Mouse (Mus musculus): ENCODE measurements around the gene Sema4b.

Sema4b gene

GRCm38 (mm10) chr7:80215398-80215797 is 28.8 kb downstream of the Sema4b start:
- peak in 1 of 2 experiments; percentile 69 for DNase-seq (ENCODE audit: low read depth in 1 of 2, low spot score in 2 of 2)

DNA sequence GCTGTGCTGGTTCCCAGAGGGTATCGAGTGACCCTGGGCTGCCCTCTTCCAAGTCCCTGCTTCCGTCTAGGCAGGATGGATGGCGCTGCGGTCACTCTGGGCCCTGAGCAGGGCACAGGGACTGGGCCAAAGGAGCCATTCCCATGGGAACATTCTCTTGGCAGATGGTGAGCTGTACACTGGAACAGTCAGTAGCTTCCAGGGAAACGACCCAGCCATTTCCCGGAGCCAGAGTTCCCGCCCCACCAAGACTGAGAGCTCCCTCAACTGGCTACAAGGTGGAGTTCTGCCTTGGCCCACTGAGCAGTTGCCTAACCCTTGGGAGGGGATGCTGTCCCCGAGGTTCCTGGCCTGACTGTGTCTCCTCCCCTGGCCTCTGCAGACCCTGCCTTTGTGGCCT is 29.9 kb downstream of the Sema4b start:
- DNase-seq (ENCODE audit: low read depth in 1 of 2, low spot score in 2 of 2) = no peak

- no peak for DNase-seq (ENCODE audit: low read depth in 1 of 2, low spot score in 2 of 2)
Measured at GRCm38 (mm10) chr7:80218666-80219065, 32.0 kb downstream of the Sema4b start.

DNA sequence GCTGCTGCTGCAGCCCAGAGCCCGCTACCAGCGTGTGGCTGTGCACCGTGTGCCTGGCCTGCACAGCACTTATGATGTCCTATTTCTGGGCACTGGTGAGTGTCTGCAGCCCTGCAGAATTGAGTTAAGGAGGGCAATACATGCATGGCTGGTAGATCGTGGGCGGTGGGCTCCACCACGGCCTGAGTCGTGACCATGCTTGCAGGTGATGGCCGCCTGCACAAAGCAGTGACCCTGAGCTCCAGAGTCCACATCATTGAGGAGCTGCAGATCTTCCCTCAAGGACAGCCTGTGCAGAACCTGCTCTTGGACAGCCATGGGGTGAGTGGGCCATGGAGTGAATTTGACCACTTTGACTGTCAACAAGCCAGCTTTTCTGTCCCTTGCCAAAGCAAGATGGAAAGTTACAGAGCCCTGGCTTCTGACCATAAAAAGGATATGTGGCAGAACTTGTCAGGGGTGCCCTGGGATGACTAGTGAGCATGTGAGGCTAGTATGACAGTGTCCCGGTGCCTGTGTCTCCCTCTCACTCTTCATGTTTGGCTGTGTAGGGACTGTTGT is 33.7 kb downstream of the Sema4b start:
- DNase-seq (ENCODE audit: low read depth in 1 of 2, low spot score in 2 of 2) = no peak

DNA sequence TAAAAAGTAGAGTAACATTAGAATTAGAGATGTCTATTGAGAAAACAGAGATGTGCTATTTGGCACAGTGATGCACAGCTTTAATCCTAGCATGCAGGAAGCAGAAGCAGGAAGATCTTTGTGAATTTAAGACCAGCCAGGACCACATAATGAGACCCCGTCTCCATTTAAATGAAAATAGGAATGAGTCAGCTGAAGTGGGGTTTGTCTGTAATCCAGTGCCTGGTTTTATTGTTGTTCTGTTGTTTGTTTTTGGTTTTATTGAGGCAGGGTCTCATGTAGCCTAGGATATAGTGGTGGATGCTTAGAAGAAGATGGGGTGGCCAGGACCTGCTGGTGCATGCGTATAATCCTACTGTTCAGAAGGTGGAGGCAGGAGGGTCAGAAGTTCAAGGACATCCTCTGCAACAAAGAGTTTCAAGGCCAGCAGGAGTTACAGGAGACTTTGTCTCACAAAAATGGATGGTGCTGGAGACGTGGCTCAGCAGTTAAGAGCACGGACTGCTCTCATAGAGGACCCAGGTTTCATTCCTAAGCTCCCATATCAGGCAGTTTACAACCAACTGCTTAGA is 34.6 kb downstream of the Sema4b start:
- DNase-seq (ENCODE audit: low read depth in 1 of 2, low spot score in 2 of 2) = no peak

- DNase-seq (ENCODE audit: low read depth in 1 of 2, low spot score in 2 of 2) = no peak
Measured at GRCm38 (mm10) chr7:80227065-80227464, 40.4 kb downstream of the Sema4b start.

DNA sequence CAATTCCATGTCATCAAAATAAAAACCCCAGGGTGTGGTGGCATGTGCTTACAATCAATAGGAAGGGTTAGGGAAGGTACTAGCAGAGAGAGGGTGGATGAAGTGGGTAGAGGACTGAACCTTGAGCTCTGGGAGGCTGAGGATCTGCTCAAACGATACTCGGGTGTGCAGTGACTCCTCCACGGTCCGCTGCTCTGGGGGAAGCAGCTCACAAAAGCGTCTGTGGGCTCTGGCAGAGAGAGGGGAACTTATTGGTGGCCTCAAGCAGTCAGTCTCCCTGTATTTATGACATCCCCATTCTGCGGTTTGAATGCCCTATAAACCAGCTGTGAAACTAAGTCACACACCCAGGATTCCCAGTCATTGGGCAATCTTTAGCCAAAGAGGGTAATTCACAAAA is 43.6 kb downstream of the Sema4b start:
- no peak for DNase-seq (ENCODE audit: low read depth in 1 of 2, low spot score in 2 of 2)

DNA sequence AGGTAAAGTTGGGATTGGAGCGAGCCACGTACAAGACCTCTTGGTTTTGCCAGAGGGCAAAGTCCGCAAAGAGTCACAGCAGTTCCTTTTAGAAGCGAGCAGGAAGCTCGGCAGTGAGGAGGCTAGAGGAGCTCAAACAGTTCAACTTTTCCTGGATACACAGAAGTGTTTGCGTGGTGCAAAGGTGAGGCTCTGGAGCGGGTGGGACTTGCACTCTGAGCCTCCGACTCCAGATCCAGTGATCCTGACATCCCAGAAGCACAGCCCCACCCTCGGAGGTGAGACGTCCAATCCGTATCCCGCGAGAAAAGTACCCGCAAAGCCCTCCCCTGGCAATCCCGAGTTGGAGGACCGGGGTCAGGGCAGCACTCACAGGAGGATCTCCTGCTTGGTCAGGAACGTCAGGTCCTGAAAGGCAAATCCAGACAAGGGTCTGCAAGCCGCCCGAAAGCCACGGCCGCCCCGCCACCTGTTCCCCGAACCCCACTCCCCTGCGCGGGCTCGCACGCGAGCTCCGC is 45.4 kb downstream of the Sema4b start:
- DNase-seq (ENCODE audit: low read depth in 1 of 2, low spot score in 2 of 2) = peak in 1 of 2 experiments; percentile 23

DNA sequence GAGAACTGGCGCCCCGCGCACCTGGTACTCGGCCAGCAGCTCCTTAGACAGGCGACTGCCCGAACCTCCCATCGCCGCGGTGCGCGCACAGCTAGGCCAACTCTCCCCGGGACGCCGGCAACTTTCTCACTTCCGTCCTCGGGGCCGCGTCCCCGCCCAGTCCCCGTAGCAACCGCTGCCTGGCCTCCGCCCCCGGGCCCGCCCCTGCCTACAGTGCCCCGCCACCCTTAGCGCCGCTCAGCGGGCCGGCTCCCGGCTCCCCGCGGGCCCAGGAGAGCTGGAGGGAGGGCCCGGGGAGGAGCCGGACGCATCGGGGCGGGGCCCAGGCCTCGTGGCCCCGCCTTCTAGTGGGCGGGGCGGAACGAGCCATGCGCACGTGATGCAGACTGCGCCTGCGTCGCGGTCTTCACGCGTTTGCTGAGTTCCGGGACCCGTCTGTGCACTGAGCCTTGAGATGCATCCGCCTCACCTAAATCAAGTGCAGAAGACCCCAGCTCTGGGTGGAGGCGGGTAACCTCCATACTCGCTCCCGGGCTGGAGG is 45.9 kb downstream of the Sema4b start, which contains the start of the genes Cib1 and Gdpgp1:
Gene Cib1 (minus strand): TSS at position 325 of the 541 bp plus-strand sequence.
Gene Gdpgp1 (plus strand): TSS at position 377 of the 541 bp plus-strand sequence.
- DNase-seq (ENCODE audit: low read depth in 1 of 2, low spot score in 2 of 2) = peak; percentile 93 to 96

DNA sequence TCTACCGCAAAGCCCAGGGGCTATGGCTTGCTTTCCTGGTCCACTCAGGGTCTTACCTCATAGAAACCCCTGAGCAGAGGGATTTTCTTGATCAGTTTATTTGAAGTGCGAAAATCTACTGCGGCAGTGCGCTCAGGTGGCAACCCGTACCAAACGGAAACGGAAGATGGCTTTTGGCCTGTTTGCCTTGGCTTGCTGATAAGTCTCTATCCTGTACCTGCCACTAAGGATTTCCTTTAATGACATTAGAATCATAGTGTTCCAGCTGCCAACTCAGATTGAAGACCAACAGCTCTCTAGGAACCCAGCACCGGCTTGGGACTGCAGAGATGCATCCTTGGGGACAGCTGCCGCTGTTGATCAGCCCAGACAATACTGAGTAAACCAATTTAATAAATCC is 47.2 kb downstream of the Sema4b start:
- no peak for DNase-seq (ENCODE audit: low read depth in 1 of 2, low spot score in 2 of 2)

GRCm38 (mm10) chr7:80238542-80238941 is 51.9 kb downstream of the Sema4b start:
- DNase-seq (ENCODE audit: low read depth in 1 of 2, low spot score in 2 of 2) = no peak

GRCm38 (mm10) chr7:80241661-80242060 is 55.0 kb downstream of the Sema4b start:
- DNase-seq (ENCODE audit: low read depth in 1 of 2, low spot score in 2 of 2) = no peak

GRCm38 (mm10) chr7:80244851-80245250 is 58.2 kb downstream of the Sema4b start:
- DNase-seq (ENCODE audit: low read depth in 1 of 2, low spot score in 2 of 2) = no peak

- peak; percentile 93 to 94 for DNase-seq (ENCODE audit: low read depth in 1 of 2, low spot score in 2 of 2)
Measured at GRCm38 (mm10) chr7:80246148-80246721, 59.6 kb downstream of the Sema4b start, which contains the start of gene Ttll13. TSS of gene Ttll13 (plus strand) at chr7:80246376.

GRCm38 (mm10) chr7:80246859-80247258 is 60.2 kb downstream of the Sema4b start:
- no peak for DNase-seq (ENCODE audit: low read depth in 1 of 2, low spot score in 2 of 2)

GRCm38 (mm10) chr7:80252437-80252836 is 65.8 kb downstream of the Sema4b start:
- no peak for DNase-seq (ENCODE audit: low read depth in 1 of 2, low spot score in 2 of 2)

GRCm38 (mm10) chr7:80252886-80253285 is 66.2 kb downstream of the Sema4b start:
- no peak for DNase-seq (ENCODE audit: low read depth in 1 of 2, low spot score in 2 of 2)

DNA sequence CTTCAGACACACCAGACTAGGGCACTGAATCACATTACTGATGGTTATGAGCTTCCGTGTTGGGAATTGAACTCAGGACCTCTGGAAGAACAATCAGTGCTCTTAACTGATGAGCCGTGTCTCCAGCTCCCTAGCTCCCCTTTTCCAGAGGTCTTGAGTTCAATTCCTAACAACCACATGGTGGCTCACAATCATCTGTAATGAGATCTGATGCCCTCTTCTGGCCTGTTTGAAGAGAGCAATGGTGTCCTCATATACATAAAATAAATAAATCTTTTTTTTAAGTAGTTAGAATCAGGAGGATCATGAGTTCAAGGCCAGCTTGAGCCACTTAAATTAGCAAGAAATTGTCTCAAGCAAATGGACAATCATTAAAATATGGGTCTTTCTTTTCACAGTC is 69.3 kb downstream of the Sema4b start:
- no peak for DNase-seq (ENCODE audit: low read depth in 1 of 2, low spot score in 2 of 2)

- no peak for DNase-seq (ENCODE audit: low read depth in 1 of 2, low spot score in 2 of 2)
Measured at GRCm38 (mm10) chr7:80257706-80258105, 71.1 kb downstream of the Sema4b start.

- peak; percentile 41 to 61 for DNase-seq (ENCODE audit: low read depth in 1 of 2, low spot score in 2 of 2)
Measured at GRCm38 (mm10) chr7:80260625-80261371, 74.2 kb downstream of the Sema4b start, which contains the start of gene Ngrn. TSS of gene Ngrn (plus strand) at chr7:80261215.

GRCm38 (mm10) chr7:80261372-80261990 is 74.8 kb downstream of the Sema4b start:
- DNase-seq (ENCODE audit: low read depth in 1 of 2, low spot score in 2 of 2) = no peak
